Mouse (Mus musculus) layer of hippocampus, postnatal 36 days (tissue): Measurements from ENCODE around the gene Arf5. TPM values are rescaled to one million over a fixed set of nuclear protein-coding genes. Genes with fewer than 3 reads are reported as not detected.
A peak's percentile ranks its signal among the peaks of the same experiment; 100 is the strongest.

Experiments
- DNase-seq, 2 experiments: peaks; one replicate each; pipeline ENCODE4 v3.0.0; 2022
- total RNA-seq, 2 experiments: library from RNA; stranded (reverse); gene quantifications; 2 replicates each; pipeline ENCODE4 v1.2.3; 2021

Gene Arf5
- total RNA-seq, 2 experiments from 2014 or later, result 272 to 305 TPM

GRCm38 (mm10) chr6:28428290-28428689 is 4.9 kb downstream of the Arf5 start, which contains the start of gene Gcc1:
Gene Gcc1 (minus strand): TSS chr6:28428390.
- no peak for DNase-seq

- no peak for DNase-seq
Measured at GRCm38 (mm10) chr6:28429870-28430269, 6.5 kb downstream of the Arf5 start.

- DNase-seq, result no peak
Measured at GRCm38 (mm10) chr6:28430795-28431537, 7.6 kb downstream of the Arf5 start.

GRCm38 (mm10) chr6:28431538-28431855 is 8.1 kb downstream of the Arf5 start:
- DNase-seq, result no peak

GRCm38 (mm10) chr6:28447937-28448336 is 24.6 kb downstream of the Arf5 start:
- DNase-seq, result no peak

GRCm38 (mm10) chr6:28449253-28449652 is 25.9 kb downstream of the Arf5 start, which contains the start of gene Pax4:
Gene Pax4 (minus strand): TSS chr6:28449353.
- no peak for DNase-seq

- DNase-seq, result no peak
Measured at GRCm38 (mm10) chr6:28450481-28450880, 27.1 kb downstream of the Arf5 start.

- DNase-seq, result no peak
Measured at GRCm38 (mm10) chr6:28450977-28451376, 27.6 kb downstream of the Arf5 start.

- no peak for DNase-seq
Measured at GRCm38 (mm10) chr6:28459221-28459668, 35.9 kb downstream of the Arf5 start.

- peak; percentile 43 for DNase-seq
Measured at GRCm38 (mm10) chr6:28460534-28460933, 37.2 kb downstream of the Arf5 start.

- DNase-seq, result no peak
Measured at GRCm38 (mm10) chr6:28464630-28465029, 41.3 kb downstream of the Arf5 start.

GRCm38 (mm10) chr6:28470017-28470602 is 46.8 kb downstream of the Arf5 start:
- DNase-seq, result no peak

GRCm38 (mm10) chr6:28470621-28471020 is 47.3 kb downstream of the Arf5 start:
- DNase-seq, result no peak

GRCm38 (mm10) chr6:28471284-28472035 is 48.1 kb downstream of the Arf5 start:
- no peak for DNase-seq

GRCm38 (mm10) chr6:28474211-28474610 is 50.9 kb downstream of the Arf5 start:
- no peak for DNase-seq

- no peak for DNase-seq
Measured at GRCm38 (mm10) chr6:28474839-28475238, 51.5 kb downstream of the Arf5 start, which contains the start of gene Snd1. Gene Snd1 (plus strand): TSS chr6:28475139.

Other genes starting within 250 kb of the Arf5 start
- 10 to 100 TPM; 25.5 to 30.4 TPM for gene Zfp800, start 25.6 kb upstream of the Arf5 start, total RNA-seq
- gene Fscn3, start 4.2 kb downstream of the Arf5 start, total RNA-seq, result under 1 TPM in 1 of 2 experiments, not detected in 1; 0.17 TPM
- gene Gcc1, start 4.8 kb downstream of the Arf5 start, total RNA-seq, result 10 to 100 TPM; 17.9 to 20.1 TPM
- not detected for gene Pax4, start 25.8 kb downstream of the Arf5 start, total RNA-seq
- 100 to 1,000 TPM; 107 to 114 TPM for gene Snd1, start 51.6 kb downstream of the Arf5 start, total RNA-seq